Mouse (Mus musculus) limb, embryonic 10.5 days (tissue): ENCODE data around the gene Bbs1. TPM values are rescaled to one million over a fixed set of nuclear protein-coding genes. Genes with fewer than 3 reads are reported as not detected.

ENCODE experiments used
- DNase-seq: peaks from one replicate; pipeline ENCODE4 v3.0.0-alpha.2; 2017; ENCODE audit warnings: low spot score
- H3K27ac ChIP-seq: fragments of 300-500 bp; sonication (generic); 2 replicates; pipeline ENCODE4 v1.5.1; 2016; ENCODE audit warnings: mild to moderate bottlenecking
- H3K27me3 ChIP-seq: fragments of 300-500 bp; sonication (generic); 2 replicates; pipeline ENCODE4 v1.6.1; 2016; ENCODE audit warnings: low read depth, mild to moderate bottlenecking; ENCODE audit not compliant: poor library complexity, severe bottlenecking
- H3K36me3 ChIP-seq: fragments of 300-500 bp; sonication (generic); 2 replicates; pipeline ENCODE4 v1.6.1; 2016; ENCODE audit warnings: mild to moderate bottlenecking, moderate library complexity
- H3K4me1 ChIP-seq: fragments of 300-500 bp; sonication (generic); 2 replicates; pipeline ENCODE4 v1.6.1; 2016
- H3K4me3 ChIP-seq: fragments of 300-500 bp; sonication (generic); 2 replicates; pipeline ENCODE4 v1.5.1; 2016; ENCODE audit warnings: mild to moderate bottlenecking, moderate library complexity
- H3K9me3 ChIP-seq: fragments of 300-500 bp; sonication (generic); replicated peaks from 2 replicates; pipeline ENCODE4 v1.6.1; 2016; ENCODE audit warnings: mild to moderate bottlenecking
- WGBS: fragments of 180-500 bp; shearing (Covaris S2); methylation state at CpG from one replicate; pipeline ENCODE4 v1.1.7; 2016; 5-methylcytosine and 5-hydroxymethylcytosine counted together
- polyA plus RNA-seq: library from polyadenylated mRNA; unstranded; fragments of >200 nt; fragmentation: Nextera tagmentation; extraction: Ambion mirVana; gene quantifications from 2 replicates; pipeline ENCODE4 v1.2.1, GENCODE M21; 2016

The Bbs1 gene
- polyA plus RNA-seq, 1 experiment from 2014 or later, result 9.0 TPM

DNA sequence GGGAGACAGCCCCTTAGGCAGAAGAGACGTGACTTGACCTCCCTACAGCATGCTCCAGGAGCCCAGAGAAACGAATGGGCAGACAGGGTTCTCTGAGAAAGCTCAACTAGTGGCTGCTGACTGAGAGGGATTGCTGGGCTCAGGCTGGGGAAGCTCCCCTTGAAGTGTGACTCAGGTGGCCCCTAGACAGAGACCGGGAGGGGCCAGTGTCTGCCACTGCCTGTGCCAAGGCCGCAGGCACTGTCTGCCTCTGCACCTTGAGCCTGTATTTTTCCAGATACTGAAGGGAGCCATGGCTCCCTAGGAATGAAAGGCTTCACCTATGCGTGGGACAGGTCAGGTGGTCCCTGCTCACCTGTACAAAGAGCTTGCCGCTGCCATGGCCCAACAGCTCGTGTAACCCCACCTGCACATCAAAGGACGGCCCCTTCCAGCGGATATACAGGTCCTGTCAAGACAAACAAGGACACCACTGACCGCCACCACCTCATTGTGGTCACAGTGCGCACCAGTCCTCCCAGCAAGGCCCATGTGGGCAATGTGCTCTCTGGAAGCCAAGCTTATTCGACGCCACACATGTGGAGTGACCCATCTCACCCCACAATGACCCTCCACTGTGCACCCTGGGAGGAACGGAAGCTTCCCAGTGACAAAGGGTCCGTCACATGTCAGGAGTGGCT lies 9.6 kb upstream of the Bbs1 start:
- DNase-seq, result no peak
- Histone ChIP-seq H3K27me3 (no peaks in the 10 kb centered on the region), H3K27ac (no peak overlapping the region), H3K4me3 (no peak overlapping the region), H3K36me3 (peaks cover 99% of the 10 kb centered on the region), H3K4me1 (no peaks in the 10 kb centered on the region; the same call in 1 of the 2 replicates), H3K9me3 (no peaks in the 10 kb centered on the region)
- 94% methylated on average over 15 of the region's 15 CpGs for WGBS

DNA sequence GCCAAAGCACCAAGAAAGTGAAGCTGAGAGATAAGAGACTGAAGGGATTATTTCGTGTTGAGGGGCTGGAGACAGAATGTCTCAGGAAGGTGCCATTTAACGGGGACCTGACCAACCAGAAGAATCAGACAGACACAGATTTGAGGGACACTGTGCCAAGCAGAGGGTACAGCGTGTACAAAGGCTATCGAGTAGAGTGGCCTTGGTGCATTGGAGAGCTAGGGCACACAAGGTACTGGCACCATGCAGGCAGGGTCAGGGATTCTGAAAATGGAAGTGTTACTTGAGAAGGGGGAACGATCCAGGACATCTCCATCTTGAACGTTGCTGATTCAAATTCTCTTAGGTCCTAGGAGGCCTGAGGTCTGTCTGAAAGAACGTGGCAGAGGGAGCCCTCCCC lies 2.9 kb upstream of the Bbs1 start:
- Histone ChIP-seq H3K27ac (no peak overlapping the region), H3K4me1 (peaks cover 6% of the 10 kb centered on the region), H3K27me3 (no peaks in the 10 kb centered on the region), H3K9me3 (no peaks in the 10 kb centered on the region), H3K36me3 (peaks cover 75% of the 10 kb centered on the region), H3K4me3 (no peak overlapping the region)
- WGBS, result 93% methylated on average over 7 of the region's 7 CpGs
- DNase-seq, result no peak

DNA sequence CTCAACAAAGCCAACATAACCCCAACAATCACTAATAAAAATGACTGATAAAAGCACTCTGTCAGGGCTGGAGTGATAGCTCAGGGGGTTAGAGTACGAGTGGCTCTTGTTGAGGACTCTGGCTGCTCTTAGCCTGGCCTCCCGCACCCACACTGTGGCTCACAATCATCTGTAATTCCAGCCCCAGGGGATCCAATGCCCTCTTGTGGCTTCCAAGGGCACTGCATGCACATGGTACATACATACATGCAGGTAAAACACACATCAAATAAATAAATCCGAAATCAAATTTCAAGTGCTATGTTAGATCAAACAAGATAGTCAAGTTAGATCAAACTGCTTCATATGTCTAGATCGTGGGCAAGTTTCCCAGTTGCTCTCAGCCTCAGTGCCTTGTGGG lies 1.7 kb upstream of the Bbs1 start:
- Histone ChIP-seq H3K27ac (no peak overlapping the region), H3K27me3 (no peaks in the 10 kb centered on the region), H3K4me1 (peaks cover 6% of the 10 kb centered on the region), H3K36me3 (peaks cover 70% of the 10 kb centered on the region), H3K4me3 (no peak overlapping the region), H3K9me3 (no peaks in the 10 kb centered on the region)
- no peak for DNase-seq
- 84% methylated on average over 4 of the region's 4 CpGs for whole genome bisulfite sequencing

DNA sequence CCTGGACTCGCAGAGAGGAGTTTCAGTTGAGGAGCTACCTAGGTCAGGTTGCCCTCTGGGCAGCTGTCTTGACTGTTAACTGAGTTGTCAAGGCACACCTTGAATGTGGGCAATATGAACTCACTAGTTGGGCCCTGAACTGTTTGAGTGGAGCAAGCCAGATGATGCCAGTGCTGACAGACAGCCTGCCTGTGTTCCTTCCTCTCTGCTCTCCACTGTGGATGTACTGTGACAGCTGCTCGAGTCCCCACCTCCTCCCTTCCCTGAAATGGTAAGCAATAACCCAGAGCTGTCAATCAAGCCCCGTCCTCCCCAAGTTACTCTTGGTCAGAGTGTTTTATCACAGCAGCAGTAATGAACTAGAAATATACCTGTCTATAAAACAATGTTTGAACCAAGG lies 6.5 kb downstream of the Bbs1 start:
- no peak for DNase-seq
- 86% methylated on average over 3 of the region's 3 CpGs for WGBS
- Histone ChIP-seq H3K36me3 (peaks cover 19% of the 10 kb centered on the region), H3K27ac (no peak overlapping the region), H3K4me3 (no peak overlapping the region), H3K9me3 (no peaks in the 10 kb centered on the region), H3K27me3 (no peaks in the 10 kb centered on the region), H3K4me1 (no peaks in the 10 kb centered on the region)

- Histone ChIP-seq H3K4me3 (no peak overlapping the region), H3K36me3 (peaks cover 19% of the 10 kb centered on the region), H3K9me3 (no peaks in the 10 kb centered on the region), H3K4me1 (no peaks in the 10 kb centered on the region), H3K27ac (no peak overlapping the region), H3K27me3 (no peaks in the 10 kb centered on the region)
- no peak for DNase-seq
- 77% methylated on average over 9 of the region's 9 CpGs for WGBS
These were observed 7.5 kb downstream of the Bbs1 start for GRCm38 (mm10) chr19:4898972-4899371.

- no peaks in the 10 kb centered on the region for H3K9me3 ChIP-seq
- no peaks in the 10 kb centered on the region for H3K27me3 ChIP-seq
- peaks cover 7% of the 10 kb centered on the region for H3K36me3 ChIP-seq
- H3K4me3 ChIP-seq, result no peak overlapping the region
- no peaks in the 10 kb centered on the region for H3K4me1 ChIP-seq
- H3K27ac ChIP-seq, result no peak overlapping the region
- DNase-seq, result no peak
- WGBS, result 46% methylated on average over 21 of the region's 21 CpGs
These were observed 9.5 kb downstream of the Bbs1 start for GRCm38 (mm10) chr19:4896780-4897520.

- peaks cover 16% of the 10 kb centered on the region for H3K36me3 ChIP-seq
- H3K27me3 ChIP-seq, result no peaks in the 10 kb centered on the region
- H3K9me3 ChIP-seq, result no peaks in the 10 kb centered on the region
- 83% methylated on average over 3 of the region's 3 CpGs for WGBS
- DNase-seq, result no peak
- H3K4me3 ChIP-seq, result no peak overlapping the region
- no peaks in the 10 kb centered on the region for H3K4me1 ChIP-seq
- no peak overlapping the region for H3K27ac ChIP-seq
These were observed 14.6 kb downstream of the Bbs1 start for GRCm38 (mm10) chr19:4891798-4892197.

DNA sequence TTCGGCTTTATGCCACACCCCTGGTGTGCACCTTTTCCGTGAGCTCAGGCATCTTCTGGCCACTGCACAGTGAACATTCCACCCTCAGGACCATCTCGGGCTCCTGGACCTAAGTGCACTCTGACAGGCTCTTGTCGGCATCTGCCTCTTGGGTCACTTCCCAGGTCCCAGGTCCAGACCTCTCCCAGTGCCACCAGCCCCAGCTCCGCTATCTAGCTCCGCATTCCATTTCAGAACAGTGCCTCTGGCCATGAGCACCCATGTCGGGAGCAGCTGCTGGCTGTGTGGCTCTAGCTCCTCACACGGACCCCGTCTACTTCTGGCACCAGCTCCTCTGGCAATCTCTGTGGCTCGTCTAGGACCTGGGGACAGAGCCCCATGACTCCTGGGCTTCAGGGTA lies 16.6 kb downstream of the Bbs1 start:
- H3K9me3 ChIP-seq, result no peaks in the 10 kb centered on the region
- no peak overlapping the region for H3K4me3 ChIP-seq
- H3K27me3 ChIP-seq, result no peaks in the 10 kb centered on the region
- WGBS, result 84% methylated on average over 10 of the region's 10 CpGs
- H3K27ac ChIP-seq, result no peak overlapping the region
- H3K4me1 ChIP-seq, result no peaks in the 10 kb centered on the region
- DNase-seq, result no peak
- peaks cover 16% of the 10 kb centered on the region for H3K36me3 ChIP-seq

- Histone ChIP-seq H3K27ac (no peak overlapping the region), H3K9me3 (no peaks in the 10 kb centered on the region), H3K4me1 (peaks cover 8% of the 10 kb centered on the region), H3K4me3 (no peak overlapping the region), H3K27me3 (no peaks in the 10 kb centered on the region), H3K36me3 (no peaks in the 10 kb centered on the region)
- WGBS, result 83% methylated on average over 4 of the region's 4 CpGs
- DNase-seq, result no peak
These were observed 22.5 kb downstream of the Bbs1 start for GRCm38 (mm10) chr19:4883961-4884360.

GRCm38 (mm10) chr19:4879324-4879703 lies 27.1 kb downstream of the Bbs1 start:
- DNase-seq, result no peak
- Histone ChIP-seq H3K27me3 (peaks cover 16% of the 10 kb centered on the region), H3K27ac (no peak overlapping the region), H3K4me1 (peaks cover 28% of the 10 kb centered on the region), H3K4me3 (peak overlapping the region; percentile 88), H3K9me3 (no peaks in the 10 kb centered on the region), H3K36me3 (no peaks in the 10 kb centered on the region)
- WGBS, result 62% methylated on average over 10 of the region's 10 CpGs

- DNase-seq, result peak; percentile 95
- Histone ChIP-seq H3K36me3 (no peaks in the 10 kb centered on the region), H3K27me3 (peaks cover 16% of the 10 kb centered on the region), H3K4me3 (peak within 1 kb of the TSS; percentile 88), H3K4me1 (peaks cover 28% of the 10 kb centered on the region), H3K27ac (peak within 1 kb of the TSS; percentile 79), H3K9me3 (no peaks in the 10 kb centered on the region)
- WGBS, result 1% methylated on average over 52 of the region's 52 CpGs
These were observed 27.8 kb downstream of the Bbs1 start, which contains the start of gene Zdhhc24 for GRCm38 (mm10) chr19:4878405-4879323. Gene Zdhhc24, plus strand, starts transcription at chr19:4878668.

- H3K36me3 ChIP-seq, result no peaks in the 10 kb centered on the region
- H3K27ac ChIP-seq, result peak within 1 kb of the TSS; percentile 79
- 3% methylated on average over 17 of the region's 17 CpGs for WGBS
- peak; percentile 47 for DNase-seq
- peak within 1 kb of the TSS; percentile 88 for H3K4me3 ChIP-seq
- H3K4me1 ChIP-seq, result peaks cover 28% of the 10 kb centered on the region
- peaks cover 16% of the 10 kb centered on the region for H3K27me3 ChIP-seq
- no peaks in the 10 kb centered on the region for H3K9me3 ChIP-seq
These were observed 28.6 kb downstream of the Bbs1 start, which contains the start of gene Actn3 for GRCm38 (mm10) chr19:4877785-4878184. Gene Actn3, minus strand, starts transcription at chr19:4877909.
